Mouse (Mus musculus): Measurements from ENCODE around the gene Pskh1.

Gene Pskh1

DNA sequence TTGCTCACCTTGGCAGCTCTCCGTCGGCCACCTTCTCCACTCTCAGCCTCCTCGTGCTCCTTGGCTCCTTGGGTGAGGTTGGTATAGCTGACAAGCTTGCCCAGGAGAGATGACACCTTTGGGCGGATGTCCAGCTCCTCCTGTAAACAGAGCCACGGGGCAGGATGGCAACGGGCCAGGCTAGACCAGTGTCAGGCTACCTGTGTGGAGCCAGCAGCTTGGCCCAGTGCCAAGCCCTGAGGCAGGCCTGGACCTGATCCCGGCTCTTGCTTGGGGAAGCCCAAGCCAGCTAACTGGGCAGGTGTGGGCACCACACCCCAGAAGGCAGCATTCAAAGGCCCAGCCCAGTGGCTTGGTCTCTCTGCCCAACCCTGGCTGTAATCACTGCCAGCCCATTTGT lies 59.1 kb downstream of the Pskh1 start:
- DNase-seq (ENCODE audit: low spot score): no peak

DNA sequence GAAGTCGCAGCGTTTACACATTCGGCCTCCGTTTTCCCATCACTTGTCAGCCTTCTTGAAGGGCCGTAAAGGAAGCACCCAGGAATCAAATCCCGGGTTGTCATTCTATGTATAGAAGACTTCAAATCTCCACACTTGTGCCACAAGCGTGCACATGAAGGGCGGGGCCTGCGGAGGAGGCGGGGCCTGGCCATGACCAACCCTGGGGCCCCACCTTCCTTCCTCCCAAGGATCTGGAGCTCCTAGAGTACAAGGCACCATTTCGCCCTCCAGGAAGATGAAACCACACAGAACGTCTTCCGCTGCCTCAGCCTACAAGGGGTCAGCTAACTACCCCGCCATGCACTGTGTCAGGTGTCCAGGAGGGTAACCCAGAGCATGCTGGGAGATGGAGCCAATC lies 60.9 kb downstream of the Pskh1 start:
- peak; percentile 47 for DNase-seq (ENCODE audit: low spot score)

DNA sequence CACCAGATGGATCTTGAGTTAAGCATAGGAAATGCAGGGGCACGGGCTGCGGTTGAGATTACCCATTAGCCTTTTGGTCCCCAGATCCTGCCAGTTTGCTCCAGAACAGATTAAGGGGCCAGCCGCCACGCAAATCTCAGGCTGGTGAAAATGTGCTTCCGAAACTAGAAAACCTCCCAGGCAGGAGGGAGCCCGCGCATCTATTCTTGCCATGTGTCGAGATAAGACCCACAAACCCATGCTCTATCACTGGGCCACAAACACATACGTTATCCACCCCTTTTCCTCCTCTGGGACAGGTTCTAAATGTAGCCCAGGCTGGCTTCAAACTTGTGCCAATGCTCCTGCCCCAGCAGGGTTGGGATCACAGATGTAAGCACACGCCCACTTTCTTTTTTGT lies 61.3 kb downstream of the Pskh1 start:
- peak; percentile 55 for DNase-seq (ENCODE audit: low spot score)

DNA sequence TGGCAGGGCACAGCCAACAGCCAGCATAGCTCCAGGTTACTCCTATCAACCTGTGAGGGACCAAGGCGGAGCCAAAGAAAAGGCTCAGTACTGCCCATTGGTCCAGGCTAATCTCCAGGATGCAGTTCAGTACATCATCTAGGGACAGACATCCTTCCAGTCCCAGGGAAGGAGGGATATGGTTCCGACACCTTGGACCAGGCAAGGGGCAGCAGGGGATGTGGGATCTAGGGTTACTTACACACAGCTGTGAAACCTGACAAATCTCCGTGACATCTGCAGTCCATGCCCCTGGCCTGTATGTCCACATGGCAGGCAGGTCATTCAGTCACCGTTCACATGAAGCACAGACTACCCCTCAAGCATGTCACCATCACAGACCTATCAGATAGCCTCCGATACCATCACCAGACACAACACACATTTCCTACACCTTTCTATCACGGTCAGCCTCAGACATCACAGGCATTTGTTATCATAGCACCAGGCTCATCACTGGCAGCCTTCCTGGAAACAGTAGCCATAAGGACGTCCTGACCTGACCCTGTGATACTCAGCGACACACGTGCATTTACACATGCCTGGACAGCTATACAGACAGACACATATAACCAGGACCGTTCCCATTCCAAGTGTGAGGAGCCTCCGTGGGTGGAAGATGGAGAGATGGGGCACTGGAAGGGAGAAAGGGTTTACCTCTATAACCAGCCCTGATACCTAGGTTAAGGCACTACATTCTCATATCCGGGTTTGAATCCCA lies 64.4 kb downstream of the Pskh1 start:
- peak; percentile 29 for DNase-seq (ENCODE audit: low spot score)

DNA sequence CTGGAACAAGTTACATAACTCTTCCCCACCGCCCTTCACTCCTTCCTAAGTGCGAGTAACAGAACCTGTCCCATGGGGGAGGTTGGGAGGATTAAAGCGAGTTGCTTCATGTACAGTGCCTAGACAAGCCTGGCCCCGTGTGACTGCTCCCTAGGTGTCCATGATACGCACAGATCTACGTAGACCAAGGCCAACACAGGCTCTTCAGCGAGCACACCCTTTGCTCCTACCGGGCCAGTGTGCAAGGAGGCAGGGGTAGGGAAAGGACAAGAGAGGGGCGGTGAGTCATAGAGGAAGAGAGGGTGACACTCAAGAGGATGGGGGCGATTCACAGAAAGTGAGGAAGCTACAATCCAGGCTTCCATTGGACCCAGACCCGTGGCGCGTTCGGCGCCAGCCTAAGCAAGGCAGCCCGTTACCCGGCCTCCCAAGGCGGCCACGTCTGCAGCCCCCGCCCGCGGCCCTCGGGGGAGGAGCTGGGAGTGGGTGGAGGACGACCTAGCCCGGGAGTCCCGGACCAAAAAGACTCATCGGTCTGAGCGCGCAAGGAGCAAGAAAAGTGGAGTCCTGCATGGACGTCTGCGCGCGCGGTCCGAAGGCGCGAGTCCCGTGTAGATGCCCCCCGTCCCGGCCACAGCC lies 65.1 kb downstream of the Pskh1 start:
- DNase-seq (ENCODE audit: low spot score): peak; percentile 50

DNA sequence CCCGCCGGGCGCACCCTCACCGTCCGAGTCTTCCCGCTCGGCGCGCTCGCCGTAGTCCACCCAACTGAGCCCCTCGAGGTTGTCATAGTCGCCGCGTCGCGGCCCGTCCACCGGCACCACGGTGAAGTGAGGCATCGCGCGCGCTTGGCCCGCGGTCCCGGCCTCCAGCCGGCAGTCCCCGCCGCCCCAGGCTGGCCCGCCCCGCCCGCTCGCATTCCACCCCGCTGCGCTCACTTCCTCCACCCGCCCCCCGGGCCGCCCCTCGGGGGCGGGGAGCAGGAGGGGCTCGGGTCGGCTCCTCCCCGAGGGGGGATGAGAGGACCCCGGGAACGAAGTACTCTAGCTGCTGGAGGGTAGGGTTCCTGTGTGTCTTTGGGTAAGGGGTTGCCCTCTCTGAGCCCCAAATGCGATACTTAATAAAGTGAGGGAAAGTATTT lies 65.7 kb downstream of the Pskh1 start, which contains the start of gene Slc12a4:
Slc12a4 (minus strand) TSS at position 193 of the 437 bp plus-strand sequence.
- DNase-seq (ENCODE audit: low spot score): peak; percentile 67

DNA sequence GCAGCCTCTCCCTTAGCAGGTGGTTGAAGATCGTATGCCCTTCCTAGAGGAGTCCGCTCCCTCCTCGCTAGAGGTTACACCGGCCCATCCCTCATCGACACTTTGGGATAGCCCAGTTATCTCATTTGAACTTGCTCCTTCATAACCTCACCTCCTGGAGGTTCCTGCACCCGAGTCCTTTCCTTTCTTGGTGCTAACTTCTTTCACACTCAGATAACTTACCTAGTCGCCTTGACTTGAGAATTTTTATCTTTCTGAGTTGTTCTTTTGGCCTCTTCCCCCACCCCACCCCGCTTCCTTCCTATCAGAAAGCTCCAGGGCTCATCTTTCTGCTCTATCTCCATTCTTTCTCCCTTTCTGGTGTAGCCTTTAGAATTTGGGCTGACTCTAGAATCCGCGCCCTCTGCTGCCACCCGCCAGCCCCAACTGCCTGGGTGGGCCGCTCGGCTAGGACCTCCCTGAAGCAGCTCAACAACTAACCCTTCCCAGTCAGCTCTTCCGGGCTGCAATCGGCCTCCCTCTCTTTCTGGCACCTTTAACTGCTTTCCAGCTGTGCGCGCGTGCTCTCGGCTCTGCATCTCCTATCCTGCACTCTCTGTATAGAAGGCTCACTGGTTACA lies 66.6 kb downstream of the Pskh1 start:
- DNase-seq (ENCODE audit: low spot score): peak; percentile 76

DNA sequence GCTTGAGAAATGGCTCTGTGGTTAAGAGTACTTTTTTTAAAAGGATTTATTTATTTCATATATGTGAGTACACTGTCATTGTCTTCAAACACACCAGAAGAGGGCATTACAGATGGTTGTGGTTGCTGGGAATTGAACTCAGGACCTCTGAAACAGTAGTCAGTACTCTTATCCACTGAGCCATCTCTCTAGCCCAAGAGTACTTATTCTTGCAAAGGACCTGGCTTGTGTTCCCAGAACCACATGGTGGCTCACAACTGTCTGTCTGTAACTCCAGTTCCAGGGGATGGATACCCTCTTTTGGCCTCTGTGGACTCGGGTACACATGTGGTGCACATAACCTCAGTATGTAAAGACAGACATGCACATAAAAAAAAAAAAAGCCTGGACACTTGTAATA lies 69.1 kb downstream of the Pskh1 start:
- DNase-seq (ENCODE audit: low spot score): no peak

DNA sequence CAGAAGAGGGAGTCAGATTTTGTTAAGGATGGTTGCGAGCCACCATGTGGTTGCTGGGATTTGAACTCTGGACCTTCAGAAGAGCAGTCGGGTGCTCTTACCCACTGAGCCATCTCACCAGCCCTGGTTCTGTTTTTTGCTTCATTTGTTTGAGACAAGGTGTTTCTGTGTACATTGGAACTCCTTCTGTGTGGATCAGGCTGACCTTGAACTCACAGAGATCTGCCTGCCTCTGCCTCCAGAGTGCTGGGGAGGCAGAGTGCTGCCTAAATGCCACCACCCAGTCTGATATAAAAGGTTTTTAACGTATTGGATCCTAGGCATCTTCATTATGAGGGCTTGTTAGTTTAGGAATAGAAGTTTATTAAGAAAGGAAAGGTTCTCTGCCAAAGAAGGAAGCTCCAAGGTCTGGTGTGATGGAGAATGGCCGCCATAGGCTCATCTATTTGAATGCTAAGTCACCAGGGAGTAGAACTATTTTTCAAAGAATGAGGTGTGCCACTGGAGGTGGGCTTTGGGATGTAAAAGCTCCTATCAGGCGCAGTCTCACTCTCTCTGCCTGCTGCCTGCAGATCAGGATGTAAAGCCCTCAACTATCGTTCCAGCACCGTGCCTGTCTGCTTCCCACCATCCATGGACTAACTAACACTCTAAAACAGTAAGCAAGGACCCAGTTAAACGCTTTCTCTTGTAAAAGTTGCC lies 70.9 kb downstream of the Pskh1 start:
- DNase-seq (ENCODE audit: low spot score): no peak

DNA sequence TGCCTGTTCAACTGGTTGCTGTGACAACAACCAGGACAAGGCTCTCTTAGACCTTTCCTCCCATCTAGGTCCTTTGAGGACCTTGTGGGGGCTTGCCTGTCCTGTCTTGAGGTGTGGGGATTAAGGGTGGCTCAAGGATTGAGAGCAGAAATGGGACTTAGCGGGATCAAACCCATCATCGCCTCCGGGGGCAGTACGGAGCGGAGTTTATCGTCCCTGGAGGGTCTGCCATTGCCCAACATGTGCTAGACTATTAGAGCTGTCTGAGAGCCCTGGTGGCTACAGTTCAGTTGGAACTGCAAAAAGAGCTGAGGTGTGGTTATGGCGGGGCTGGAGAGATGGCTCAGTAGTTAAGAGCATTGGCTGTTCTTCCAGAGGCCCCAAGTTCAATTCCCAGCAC lies 75.1 kb downstream of the Pskh1 start:
- DNase-seq (ENCODE audit: low spot score): no peak

DNA sequence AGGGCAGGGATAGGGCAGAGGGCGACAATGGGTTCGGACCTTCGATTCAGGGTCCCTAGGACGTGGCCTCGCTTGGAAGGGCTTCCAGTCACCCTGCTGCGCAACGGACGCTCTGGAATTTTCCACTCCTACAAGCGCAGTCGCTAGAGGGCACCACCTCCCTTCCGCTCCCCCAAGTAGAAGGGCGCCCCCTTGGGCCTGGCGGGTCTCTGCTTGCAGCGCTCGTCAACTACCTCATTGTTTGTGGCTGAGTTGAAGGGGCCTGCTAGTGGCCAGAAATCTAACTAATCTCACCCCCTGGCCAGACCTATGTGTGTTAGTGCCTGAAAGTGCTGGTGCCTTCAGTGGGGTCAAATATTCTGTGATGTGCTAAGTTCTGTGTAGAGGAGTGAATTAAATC lies 79.1 kb downstream of the Pskh1 start, which contains the start of gene Dpep3:
Dpep3 (minus strand) TSS at position 105 of the 400 bp plus-strand sequence.
- DNase-seq (ENCODE audit: low spot score): no peak

DNA sequence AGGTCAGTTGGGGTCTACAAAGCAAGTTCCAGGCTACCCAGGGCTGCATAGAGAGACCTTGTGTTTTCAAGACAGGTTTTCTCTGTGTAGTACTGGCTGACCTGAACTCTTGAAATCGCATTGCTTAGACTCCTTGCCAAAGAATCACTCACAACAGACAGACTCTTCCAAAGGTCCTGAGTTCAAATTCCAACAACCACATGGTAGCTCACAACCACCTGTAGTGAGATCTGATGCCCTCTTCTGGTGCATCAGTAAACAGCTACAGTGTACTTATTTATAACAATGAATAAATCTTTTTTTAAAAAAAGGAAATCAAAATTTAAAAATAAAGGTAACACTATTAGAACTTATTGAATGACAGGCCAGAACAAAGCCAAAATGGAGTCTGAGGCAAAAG lies 80.9 kb downstream of the Pskh1 start:
- DNase-seq (ENCODE audit: low spot score): no peak
